Comparison of ENCODE assay signal across 23 mouse cellular contexts in genomic region chr1:186624474-186624873, GRCm38 (mm10).
"Had no signal": no experiment of that assay in that cellular context is flagged by ENCODE, and none has a peak within 500 bp of the region (broad histone marks: within the 10 kb centered on the region; RNA-seq: fewer than 3 reads in every experiment).

No protein-coding gene starts in this region.

- H3K9ac ChIP-seq: kidney, embryonic 15.5 days; limb, embryonic 12.5 days; limb, embryonic 15.5 days; liver, embryonic 14.5 days; liver, postnatal 0 days; lung, embryonic 14.5 days; midbrain, embryonic 13.5 days had no signal

- ATAC-seq: liver, postnatal 0 days; lung, postnatal 0 days; midbrain, embryonic 13.5 days had no signal

- H3K27me3 ChIP-seq: kidney, embryonic 15.5 days; limb, embryonic 12.5 days; limb, embryonic 15.5 days; midbrain, embryonic 13.5 days had no signal

- H3K4me2 ChIP-seq: kidney, embryonic 15.5 days; limb, embryonic 12.5 days; limb, embryonic 15.5 days; liver, embryonic 11.5 days; lung, embryonic 14.5 days; midbrain, embryonic 13.5 days had no signal

- H3K4me3 ChIP-seq: kidney, embryonic 15.5 days; layer of hippocampus, adult 2 months; limb, embryonic 12.5 days; limb, embryonic 15.5 days; midbrain, embryonic 13.5 days had no signal

- H3K9me3 ChIP-seq: kidney, embryonic 15.5 days; limb, embryonic 12.5 days; limb, embryonic 15.5 days; midbrain, embryonic 13.5 days had no signal

- H3K36me3 ChIP-seq: midbrain, embryonic 13.5 days had no signal

- DNase-seq: kidney, adult 11 months; kidney, adult 8-10 months; kidney, postnatal 10 days; kidney, postnatal 4 days; layer of hippocampus, adult 9-11 months; liver, postnatal 0 days; lung, embryonic 14.5 days; right cerebral cortex, adult 18-20 months; right cerebral cortex, postnatal 14 days; right cerebral cortex, postnatal 4 days; thymus, adult 2 months; thymus, postnatal 14 days; thymus, postnatal 4 days had no signal

- H3K27ac ChIP-seq: kidney, embryonic 15.5 days; layer of hippocampus, adult 2 months; limb, embryonic 12.5 days; limb, embryonic 15.5 days; liver, embryonic 14.5 days; macrophage; midbrain, embryonic 13.5 days; stomach, postnatal 0 days had no signal

- H3K4me1 ChIP-seq: kidney, embryonic 15.5 days; limb, embryonic 12.5 days; limb, embryonic 15.5 days; midbrain, embryonic 13.5 days had no signal
